25 mouse cellular contexts compared by ENCODE assay signal in the genomic region with DNA sequence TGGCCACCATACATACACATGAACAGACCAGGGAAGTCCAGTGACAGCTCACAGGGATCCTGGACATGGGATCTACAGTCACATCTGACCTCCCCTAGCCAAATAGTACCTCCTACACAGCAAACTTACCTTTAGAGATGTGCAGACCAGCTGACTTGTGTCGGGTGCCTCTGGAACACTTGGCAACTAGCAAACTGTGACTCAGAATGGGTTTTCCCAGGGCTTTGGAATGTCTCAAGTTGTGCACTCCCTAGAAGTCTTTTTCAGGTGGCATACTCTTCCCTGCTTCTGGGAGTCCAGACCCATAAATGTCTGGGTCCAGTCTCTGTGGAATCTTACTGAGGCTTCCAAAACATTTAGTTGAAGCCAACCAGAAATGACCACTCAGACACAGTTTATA.
DNase-seq lines count a peak whose midpoint lies in the region; ATAC-seq and TF ChIP-seq lines count a peak whose summit lies in the region.
"Had no signal": no experiment of that assay in that cellular context is flagged by ENCODE, and none has a peak within 500 bp of the region (broad histone marks: within the 10 kb centered on the region; RNA-seq: fewer than 3 reads in every experiment).

No protein-coding gene starts in this region.

- H3K36me3 ChIP-seq in hindbrain, embryonic 10.5 days: no peaks in the 10 kb centered on the region
- no peaks in the 10 kb centered on the region for H3K36me3 ChIP-seq in hindbrain, embryonic 13.5 days
- no peaks in the 10 kb centered on the region for H3K36me3 ChIP-seq in C2C12 (ENCODE audit: control insufficient read depth, insufficient read depth)
- H3K36me3 ChIP-seq: G1E had no signal

- ATAC-seq in hindbrain, embryonic 13.5 days (ENCODE audit: low FRiP score): no peak
- ATAC-seq in CD4-positive, CD25-positive, alpha-beta regulatory T cell, adult 4 months: no peak
- ATAC-seq: activated CD4-positive, CD25-positive, alpha-beta regulatory T cell, adult 4 months; Patski had no signal

- H3K4me2 ChIP-seq in hindbrain, embryonic 13.5 days: no peak overlapping the region

- TF ChIP-seq CTCF in C2C12 (IDR thresholded peaks at IDR 0.05; ENCODE audit: control insufficient read depth, insufficient read depth, insufficient read length): no peak

- no peaks in the 10 kb centered on the region for H3K79me3 ChIP-seq in C2C12 (ENCODE audit: low read depth)

- H3K27me3 ChIP-seq in hindbrain, embryonic 10.5 days (ENCODE audit: insufficient read depth, poor library complexity, severe bottlenecking): 0 out of 2 replicates have a peak, but pooled peaks cover 6% of the 10 kb centered on the region
- H3K27me3 ChIP-seq in hindbrain, embryonic 13.5 days: peaks cover 5% of the 10 kb centered on the region; the same call in 1 of the 2 replicates
- no peaks in the 10 kb centered on the region for H3K27me3 ChIP-seq in C2C12 (ENCODE audit: control insufficient read depth, insufficient read depth, insufficient read length)
- H3K27me3 ChIP-seq: CH12.LX, Patski had no signal

- H3K4me3 ChIP-seq in hindbrain, embryonic 10.5 days: no peak overlapping the region
- H3K4me3 ChIP-seq in hindbrain, embryonic 13.5 days: no peak overlapping the region
- no peak overlapping the region for H3K4me3 ChIP-seq in C2C12 (ENCODE audit: insufficient read depth, poor library complexity, severe bottlenecking)

- H3ac ChIP-seq in C2C12 (ENCODE audit: control insufficient read depth, insufficient read length, low read depth): no peak overlapping the region

- H3K27ac ChIP-seq in hindbrain, embryonic 10.5 days: peak overlapping the region; percentile 12; the same call in 1 of the 2 replicates
- no peak overlapping the region for H3K27ac ChIP-seq in hindbrain, embryonic 13.5 days

- intact Hi-C loops in heart, postnatal 14 days (cut with DNase I): no loop called here

- no peak for DNase-seq in hindbrain, embryonic 10.5 days (ENCODE audit: low spot score)
- DNase-seq in 3T3-L1 (ENCODE audit: low read depth, low spot score) (peak; percentile 72), NIH3T3 (ENCODE audit: low read depth) (peak; percentile 58)
- DNase-seq in gastrocnemius, postnatal 10 days: no peak
- DNase-seq in heart, postnatal 14 days: no peak
- DNase-seq: adrenal gland, adult 2 months; adrenal gland, adult 8-10 months; adrenal gland, postnatal 10 days; adrenal gland, postnatal 14 days; adrenal gland, postnatal 25 days; adrenal gland, postnatal 36 days; B cell, adult 2 months; cerebellum, adult 11 months; cerebellum, adult 11-12 months; cerebellum, adult 18-20 months; cerebellum, adult 2 months; cerebellum, adult 8-10 months; cerebellum, adult 9-10 months had no signal

- WGBS in hindbrain, embryonic 10.5 days: 80% methylated on average over 1 of the region's 1 CpGs
- WGBS in hindbrain, embryonic 13.5 days: 93% methylated on average over 1 of the region's 1 CpGs

- H3K79me2 ChIP-seq in C2C12 (ENCODE audit: control insufficient read depth, insufficient read depth): no peaks in the 10 kb centered on the region

- H3K9me3 ChIP-seq in hindbrain, embryonic 10.5 days: no peaks in the 10 kb centered on the region
- H3K9me3 ChIP-seq in hindbrain, embryonic 13.5 days: no peaks in the 10 kb centered on the region

- no peak overlapping the region for H3K9ac ChIP-seq in hindbrain, embryonic 13.5 days

- peaks cover 46% of the 10 kb centered on the region for H3K4me1 ChIP-seq in hindbrain, embryonic 10.5 days (replicated peaks)
- H3K4me1 ChIP-seq in hindbrain, embryonic 13.5 days (replicated peaks): peaks cover 21% of the 10 kb centered on the region

TF ChIP-seq in C2C12, 6 proteins besides CTCF, POLR2A, EP300 and RAD21:
- TF ChIP-seq MAX (IDR thresholded peaks at IDR 0.05): no peak
- no peak for TF ChIP-seq MYOD1 (IDR thresholded peaks at IDR 0.05; ENCODE audit: control insufficient read depth, insufficient read length, low read depth)
- TF ChIP-seq MYOG (IDR thresholded peaks at IDR 0.05; ENCODE audit: control insufficient read depth, extremely low read depth, insufficient read length): no peak
- no peak for TF ChIP-seq CEBPB (IDR thresholded peaks at IDR 0.05; ENCODE audit: low read depth)
- TF ChIP-seq USF1 (IDR thresholded peaks at IDR 0.05; ENCODE audit: low read depth): peak; percentile 14

Comparison
In these comparisons a context has a peak if more than half of its experiments do, and no peak if none do; other contexts are left out.
1. DNase-seq: peak in 3T3-L1 (single experiment) and NIH3T3 (single experiment); none in hindbrain, embryonic 10.5 days (single experiment), gastrocnemius, postnatal 10 days (single experiment) and heart, postnatal 14 days (0 of 2).